Comparison of ENCODE assay signal across 11 mouse cellular contexts in the genomic region with DNA sequence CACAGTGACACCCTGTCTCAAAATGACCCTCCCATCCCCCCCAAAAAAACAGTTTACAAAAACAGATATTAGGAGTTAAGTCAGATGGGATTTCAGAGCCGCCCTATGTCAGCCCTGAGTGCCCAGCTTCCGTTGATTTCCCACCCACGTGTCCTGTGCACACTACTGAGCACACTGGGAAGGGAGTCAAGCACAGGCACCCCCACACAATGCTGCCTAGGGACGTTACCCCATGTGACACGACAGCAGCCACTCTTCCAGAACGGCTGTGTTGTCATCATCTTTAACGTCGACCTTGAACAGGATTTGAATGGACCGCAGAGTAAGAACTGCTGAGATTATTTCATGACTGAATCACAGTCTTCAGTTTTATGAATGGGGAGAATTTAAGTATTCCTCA.
A peak's percentile ranks its signal among the peaks of the same experiment; 100 is the strongest.
DNase-seq lines count a peak whose midpoint lies in the region; ATAC-seq and TF ChIP-seq lines count a peak whose summit lies in the region.
"Had no signal": no experiment of that assay in that cellular context is flagged by ENCODE, and none has a peak within 500 bp of the region (broad histone marks: within the 10 kb centered on the region; RNA-seq: fewer than 3 reads in every experiment).

No protein-coding gene starts in this region.

- 76% methylated on average over 9 of the region's 9 CpGs for WGBS in heart, embryonic 10.5 days
- 65% methylated on average over 9 of the region's 9 CpGs for WGBS in midbrain, postnatal 0 days
- 84% methylated on average over 9 of the region's 9 CpGs for WGBS in midbrain, embryonic 11.5 days

- H3K9ac ChIP-seq in midbrain, postnatal 0 days (replicated peaks; ENCODE audit: low read length, poor library complexity, severe bottlenecking): no peak overlapping the region
- H3K9ac ChIP-seq in midbrain, embryonic 11.5 days (ENCODE audit: low read length): no peak overlapping the region
- H3K9ac ChIP-seq: liver, embryonic 13.5 days had no signal

- H3K4me3 ChIP-seq in heart, embryonic 10.5 days: no peak overlapping the region
- no peak overlapping the region for H3K4me3 ChIP-seq in midbrain, postnatal 0 days (ENCODE audit: low read depth, low read length)
- no peak overlapping the region for H3K4me3 ChIP-seq in midbrain, embryonic 11.5 days (ENCODE audit: low read depth, low read length)
- H3K4me3 ChIP-seq: liver, embryonic 13.5 days had no signal

- peak; percentile 52 to 54 for DNase-seq in heart, adult 9 months (ENCODE audit: low spot score in 2 of 2)
- DNase-seq in heart, embryonic 10.5 days (ENCODE audit: low spot score): no peak
- no peak for DNase-seq in midbrain, postnatal 0 days (ENCODE audit: low spot score)
- DNase-seq in midbrain, embryonic 11.5 days (ENCODE audit: low spot score, missing footprints): no peak
- DNase-seq in heart, postnatal 4 days: peak; percentile 34
- DNase-seq in telencephalon, adult 2 months (ENCODE audit: low read depth, low spot score): peak; percentile 34
- DNase-seq in embryo, embryonic 11 days: no peak
- DNase-seq: cerebellum, adult 9-10 months; liver, embryonic 13.5 days; thymus, adult 18-20 months had no signal

- H3K4me1 ChIP-seq in heart, embryonic 10.5 days: 0 out of 2 replicates have a peak, but pooled peaks cover 10% of the 10 kb centered on the region
- no peaks in the 10 kb centered on the region; the same call in 1 of the 2 replicates for H3K4me1 ChIP-seq in midbrain, postnatal 0 days (ENCODE audit: insufficient read depth, low read length)
- H3K4me1 ChIP-seq in midbrain, embryonic 11.5 days (ENCODE audit: control insufficient read depth, insufficient read depth, low read length): no peaks in the 10 kb centered on the region
- H3K4me1 ChIP-seq: liver, embryonic 13.5 days had no signal

- no peak for TF ChIP-seq CTCF in midbrain, postnatal 0 days (IDR thresholded peaks at IDR 0.05)

- ATAC-seq in midbrain, postnatal 0 days (ENCODE audit: low FRiP score): peak; percentile 38; the same call in 1 of the 2 replicates
- ATAC-seq in midbrain, embryonic 11.5 days (ENCODE audit: low FRiP score): no peak
- ATAC-seq: midbrain, embryonic 16.5 days had no signal

- no peaks in the 10 kb centered on the region for H3K27me3 ChIP-seq in heart, embryonic 10.5 days (ENCODE audit: insufficient read depth, poor library complexity, severe bottlenecking)
- H3K27me3 ChIP-seq in midbrain, postnatal 0 days (ENCODE audit: insufficient read depth, low read length): no peaks in the 10 kb centered on the region
- no peaks in the 10 kb centered on the region for H3K27me3 ChIP-seq in midbrain, embryonic 11.5 days (ENCODE audit: control insufficient read depth, insufficient read depth, low read length)
- H3K27me3 ChIP-seq: liver, embryonic 13.5 days had no signal

- no peaks in the 10 kb centered on the region for H3K9me3 ChIP-seq in heart, embryonic 10.5 days
- H3K9me3 ChIP-seq in midbrain, postnatal 0 days (ENCODE audit: low read length): no peaks in the 10 kb centered on the region
- no peaks in the 10 kb centered on the region for H3K9me3 ChIP-seq in midbrain, embryonic 11.5 days (ENCODE audit: control insufficient read depth, low read length)
- H3K9me3 ChIP-seq: liver, embryonic 13.5 days had no signal

- H3K4me2 ChIP-seq in midbrain, postnatal 0 days (ENCODE audit: low read depth, low read length, poor library complexity, severe bottlenecking): no peak overlapping the region
- no peak overlapping the region for H3K4me2 ChIP-seq in midbrain, embryonic 11.5 days
- H3K4me2 ChIP-seq: liver, embryonic 13.5 days had no signal

- H3K36me3 ChIP-seq in heart, embryonic 10.5 days: peaks cover 52% of the 10 kb centered on the region
- peaks cover 14% of the 10 kb centered on the region for H3K36me3 ChIP-seq in midbrain, postnatal 0 days (ENCODE audit: insufficient read depth, low read length)
- H3K36me3 ChIP-seq in midbrain, embryonic 11.5 days (ENCODE audit: control insufficient read depth, insufficient read depth, low read length): peaks cover 3% of the 10 kb centered on the region

- no peak overlapping the region for H3K27ac ChIP-seq in heart, embryonic 10.5 days
- H3K27ac ChIP-seq in midbrain, postnatal 0 days (ENCODE audit: low read depth, low read length): peak overlapping the region; percentile 47; the same call in 1 of the 2 replicates
- H3K27ac ChIP-seq in midbrain, embryonic 11.5 days (ENCODE audit: low read depth, low read length): no peak overlapping the region
- H3K27ac ChIP-seq: liver, embryonic 13.5 days had no signal

Comparison
In these comparisons a context has a peak if more than half of its experiments do, and no peak if none do; other contexts are left out.
1. DNase-seq: peak in heart, adult 9 months (2 of 2), heart, postnatal 4 days (single experiment) and telencephalon, adult 2 months (single experiment); none in heart, embryonic 10.5 days (single experiment), midbrain, postnatal 0 days (single experiment), midbrain, embryonic 11.5 days (single experiment) and embryo, embryonic 11 days (single experiment).